Mouse (Mus musculus) bone marrow, adult 2 months (tissue): Measurements from ENCODE around the gene Irf2bpl. TPM values are rescaled to one million over a fixed set of nuclear protein-coding genes. Genes with fewer than 3 reads are reported as not detected.

Experiments used
- H3K27ac ChIP-seq: fragments of 200-500 bp; 2 replicates; pipeline ENCODE4 v1.5.1; 2012; ENCODE audit warnings: low read depth, mild to moderate bottlenecking, control low read depth, inconsistent platforms, low read length; ENCODE audit not compliant: control insufficient read depth, poor library complexity, insufficient read depth
- H3K4me1 ChIP-seq: fragments of 200-500 bp; 2 replicates; pipeline ENCODE4 v1.6.1; 2011; ENCODE audit warnings: low read length; ENCODE audit not compliant: control insufficient read depth, insufficient read depth
- H3K4me3 ChIP-seq: fragments of 200-500 bp; replicated peaks from 2 replicates; pipeline ENCODE3; 2011; ENCODE audit warnings: mild to moderate bottlenecking, low read depth, low read length, control low read depth; ENCODE audit not compliant: control insufficient read depth
- CTCF ChIP-seq: fragments of 200-500 bp; IDR thresholded peaks from 2 replicates; pipeline ENCODE4 v1.5.1; 2011; ENCODE audit warnings: low read length, control low read depth; ENCODE audit not compliant: control insufficient read depth, insufficient read depth
- POLR2A ChIP-seq: fragments of 200-500 bp; IDR thresholded peaks from 2 replicates; pipeline ENCODE4 v1.6.1; 2011; ENCODE audit warnings: low read depth, mild to moderate bottlenecking, control low read depth, low read length, borderline replicate concordance; ENCODE audit not compliant: control insufficient read depth
- WGBS: fragments of 180-500 bp; shearing (Covaris S2); methylation state at CpG from one replicate; pipeline ENCODE4 v1.1.7; 2018; 5-methylcytosine and 5-hydroxymethylcytosine counted together
- polyA plus RNA-seq: library from polyadenylated mRNA; stranded (reverse); fragments of >200 nt; gene quantifications from 2 replicates; pipeline ENCODE4 v1.2.4, GENCODE M21; 2011; ENCODE audit warnings: low replicate concordance; ENCODE audit not compliant: missing spikeins, insufficient read depth, insufficient read length

Gene Irf2bpl
- polyA plus RNA-seq, result 1.7 and 3.4 TPM in 2 replicates

DNA sequence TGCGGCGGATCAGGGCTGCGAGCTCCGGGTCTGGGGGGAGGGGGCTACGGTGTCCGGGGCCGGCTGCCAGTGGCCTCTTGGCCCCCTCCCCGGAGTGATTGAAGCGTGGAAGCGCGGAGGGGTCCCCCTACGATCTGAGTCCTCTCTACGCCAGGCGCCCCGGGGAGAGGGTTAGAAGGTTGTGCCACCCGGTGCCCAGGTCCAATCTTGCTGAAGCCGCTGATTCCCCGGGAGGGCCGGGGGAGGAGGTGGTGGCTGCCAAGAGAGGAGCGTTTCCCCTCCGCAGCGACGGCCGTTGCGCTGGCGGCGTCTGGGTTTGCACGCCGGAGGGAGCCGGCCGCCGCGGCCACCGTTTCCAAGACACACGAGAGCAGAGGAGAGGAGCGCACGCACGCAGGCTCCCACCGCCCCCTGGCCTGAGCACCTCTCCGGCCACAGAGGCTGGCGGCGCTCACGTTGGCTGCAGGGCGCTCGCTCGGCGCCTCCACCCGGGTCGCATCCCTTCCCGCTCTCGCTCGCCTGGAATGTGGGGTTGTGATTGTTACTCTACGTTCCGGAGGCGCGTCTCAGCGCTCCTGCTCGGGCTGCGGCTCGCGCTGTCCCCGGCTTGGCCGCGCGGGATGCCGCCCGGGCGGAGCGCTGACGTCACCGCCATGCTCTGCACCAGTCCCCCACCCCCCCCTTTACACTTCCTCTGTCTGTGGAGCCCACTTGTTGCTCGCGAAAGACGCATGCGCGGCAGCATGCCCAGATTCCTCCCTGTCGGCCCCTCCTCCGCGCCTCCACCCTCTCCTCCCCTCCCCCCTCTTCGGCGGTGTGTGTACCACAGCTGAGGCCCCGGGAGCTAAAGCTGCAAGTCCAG lies at the start of gene Irf2bpl:
Irf2bpl (minus strand) TSS at position 602 of the 862 bp plus-strand sequence.
- peak within 1 kb of the TSS; percentile 75 for H3K4me3 ChIP-seq
- peaks cover 2% of the 10 kb centered on the region; the same call in 1 of the 2 replicates for H3K4me1 ChIP-seq
- peak within 1 kb of the TSS; percentile 81 for H3K27ac ChIP-seq
- TF ChIP-seq POLR2A (peak; percentile 87; the same call in 1 of the 2 replicates), CTCF (no peak)
- WGBS, result under 1% methylated on average over 82 of the region's 82 CpGs

DNA sequence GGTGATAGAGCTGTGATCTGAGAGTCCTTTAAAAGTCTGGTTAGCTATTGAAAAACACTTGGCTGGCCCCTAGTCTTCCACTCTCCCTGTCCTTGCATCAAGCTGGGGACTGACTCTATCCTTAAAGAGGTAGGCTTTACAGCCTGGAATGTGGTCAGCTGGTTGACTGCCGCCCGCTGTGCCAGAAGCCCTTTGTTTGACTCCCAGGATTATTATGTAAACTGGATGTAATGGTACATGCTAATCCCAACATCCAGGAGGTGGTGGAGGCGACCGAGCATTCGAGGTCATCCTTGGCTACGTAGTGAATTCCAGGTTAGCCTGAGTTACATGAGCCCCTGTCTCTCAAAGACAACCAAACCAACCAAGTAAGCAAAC lies 48.0 kb upstream of the Irf2bpl start:
- WGBS, result 90% methylated on average over 6 of the region's 6 CpGs
- Histone ChIP-seq H3K4me1 (no peaks in the 10 kb centered on the region), H3K27ac (no peak overlapping the region), H3K4me3 (no peak overlapping the region)
- TF ChIP-seq CTCF (no peak), POLR2A (no peak)

DNA sequence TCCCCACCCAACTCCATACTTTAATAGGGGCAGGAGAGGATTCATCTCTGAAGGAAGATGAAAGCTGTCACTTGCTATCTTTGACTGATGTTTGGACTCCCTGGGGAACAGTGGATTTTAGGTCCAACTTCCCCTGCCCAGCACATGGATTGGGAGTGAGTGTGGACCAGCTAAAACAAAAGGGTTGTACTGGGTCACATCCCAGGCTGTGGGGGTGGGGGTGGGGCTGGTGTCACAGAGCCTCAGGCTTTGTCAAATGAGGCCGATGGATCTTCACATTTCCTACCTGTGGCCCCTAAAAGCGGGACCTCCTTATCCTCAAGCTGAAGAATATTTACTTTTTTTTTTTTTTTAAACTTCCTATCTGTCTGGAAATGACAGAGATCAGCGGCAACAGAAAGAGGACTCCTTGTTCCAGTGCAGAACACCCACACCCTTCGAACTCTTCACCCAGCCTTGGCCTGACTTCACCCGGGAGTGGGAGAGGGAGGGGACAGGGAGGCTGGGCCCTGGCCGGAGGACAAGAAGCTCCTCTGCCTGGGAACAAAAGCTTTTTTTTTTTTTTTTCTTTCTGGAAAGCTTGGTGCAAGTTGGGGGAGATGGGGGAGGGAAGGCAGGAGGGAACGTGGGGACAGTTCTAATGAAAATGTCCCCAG lies 47.4 kb upstream of the Irf2bpl start:
- Histone ChIP-seq H3K4me3 (no peak overlapping the region), H3K27ac (no peak overlapping the region), H3K4me1 (no peaks in the 10 kb centered on the region)
- TF ChIP-seq CTCF, result no peak
- no peak for TF ChIP-seq POLR2A
- 66% methylated on average over 7 of the region's 7 CpGs for WGBS

DNA sequence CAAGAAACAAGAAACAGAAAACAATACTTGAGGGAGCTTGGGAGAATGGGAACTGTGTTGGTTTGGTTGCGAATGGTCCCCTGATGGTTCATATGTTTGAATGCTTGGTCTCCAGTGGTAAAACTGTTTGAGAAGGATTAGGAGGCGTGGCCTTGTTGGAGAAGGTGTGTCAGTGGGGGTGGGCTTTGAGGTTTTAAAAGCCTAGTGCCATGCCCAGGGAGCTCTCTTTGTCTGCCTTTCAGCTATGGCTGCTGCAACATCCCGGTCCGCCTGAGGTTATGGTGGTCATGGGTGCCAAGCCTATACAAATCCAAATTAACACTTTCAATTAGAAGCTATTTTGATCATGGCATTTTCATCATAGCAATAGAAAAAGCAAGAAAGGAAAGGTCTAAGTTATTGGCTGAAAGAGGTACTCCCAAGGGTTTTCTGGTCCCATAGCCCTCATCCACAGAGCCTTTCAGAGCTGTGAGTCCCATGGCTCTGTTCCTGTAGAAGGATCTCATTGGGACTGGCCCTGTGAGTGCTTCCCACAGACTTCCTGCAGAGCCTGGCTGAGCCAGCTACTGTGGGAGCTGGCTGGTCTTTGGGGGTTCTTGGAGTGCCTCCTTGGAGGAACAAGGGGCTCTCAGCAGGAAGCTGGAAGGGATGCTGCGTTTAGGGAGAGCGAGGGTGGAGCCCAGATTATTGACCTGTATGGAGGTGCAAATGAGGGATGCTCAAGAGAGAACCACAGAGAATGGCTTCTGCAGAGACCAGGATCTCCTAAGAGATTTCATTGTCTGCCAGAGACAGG lies 46.5 kb upstream of the Irf2bpl start:
- Histone ChIP-seq H3K4me1 (no peaks in the 10 kb centered on the region), H3K27ac (no peak overlapping the region), H3K4me3 (no peak overlapping the region)
- 79% methylated on average over 6 of the region's 6 CpGs for WGBS
- TF ChIP-seq CTCF (no peak), POLR2A (no peak)

DNA sequence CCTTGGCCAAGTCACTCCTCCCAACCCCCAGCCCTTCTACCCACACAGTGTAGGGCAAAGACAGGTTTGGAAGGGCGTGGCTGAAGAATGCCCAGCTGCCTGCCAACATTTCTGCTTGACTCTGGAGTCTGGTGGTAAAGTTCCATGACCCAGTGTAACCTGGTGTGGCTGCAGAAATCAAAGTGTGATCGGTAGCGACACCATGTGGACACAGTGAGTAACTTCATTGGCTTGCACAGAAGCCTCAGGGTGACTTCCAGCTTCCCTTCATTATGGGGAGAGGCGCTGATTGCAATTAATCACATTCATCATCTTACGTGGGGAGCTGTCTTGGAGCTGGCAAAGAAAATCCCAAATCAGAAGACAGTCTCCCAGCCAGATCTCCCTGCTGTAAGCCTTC lies 39.2 kb upstream of the Irf2bpl start:
- TF ChIP-seq CTCF (peak; percentile 84), POLR2A (no peak)
- H3K4me1 ChIP-seq, result no peaks in the 10 kb centered on the region
- 5% methylated on average over 5 of the region's 5 CpGs for WGBS
- no peak overlapping the region for H3K4me3 ChIP-seq
- no peak overlapping the region for H3K27ac ChIP-seq

DNA sequence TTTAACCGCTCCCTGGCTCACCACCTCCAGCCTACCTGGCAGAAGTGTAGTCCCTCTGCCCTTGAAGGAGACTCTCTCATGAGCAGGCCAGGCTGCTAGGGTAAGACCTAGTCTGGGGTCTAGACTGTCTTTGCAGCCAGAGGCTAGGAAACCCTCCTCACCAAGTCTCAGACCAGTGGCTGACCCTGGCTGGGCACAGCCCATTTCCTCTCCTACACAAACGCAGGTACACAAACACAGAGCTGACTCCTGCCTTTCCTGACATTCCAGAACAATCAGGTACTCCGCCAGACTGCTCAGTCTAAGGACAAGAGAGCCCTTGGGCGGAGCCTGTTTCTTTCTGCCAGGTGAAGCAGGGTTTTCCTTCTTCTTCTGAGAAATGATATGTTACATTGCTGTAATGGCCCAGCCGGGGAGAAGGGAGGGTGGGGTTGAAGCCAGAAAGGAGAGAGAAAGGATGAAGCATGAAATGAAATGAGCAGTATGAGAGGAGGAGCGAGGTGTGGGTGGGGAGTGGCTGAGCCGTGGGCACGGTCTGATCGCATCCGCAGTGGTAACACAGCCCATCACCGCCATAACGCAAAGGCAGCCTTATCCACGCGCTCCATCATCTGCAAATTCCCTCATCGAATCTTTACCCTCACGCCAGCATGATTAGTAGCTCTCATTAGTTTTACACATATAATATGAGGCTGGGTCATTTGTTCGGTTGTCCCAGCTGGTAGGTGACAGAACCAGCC lies 34.6 kb upstream of the Irf2bpl start:
- WGBS, result 78% methylated on average over 17 of the region's 17 CpGs
- TF ChIP-seq POLR2A (no peak), CTCF (no peak)
- no peak overlapping the region for H3K4me3 ChIP-seq
- H3K4me1 ChIP-seq, result peaks cover 2% of the 10 kb centered on the region; the same call in 1 of the 2 replicates
- H3K27ac ChIP-seq, result no peak overlapping the region

DNA sequence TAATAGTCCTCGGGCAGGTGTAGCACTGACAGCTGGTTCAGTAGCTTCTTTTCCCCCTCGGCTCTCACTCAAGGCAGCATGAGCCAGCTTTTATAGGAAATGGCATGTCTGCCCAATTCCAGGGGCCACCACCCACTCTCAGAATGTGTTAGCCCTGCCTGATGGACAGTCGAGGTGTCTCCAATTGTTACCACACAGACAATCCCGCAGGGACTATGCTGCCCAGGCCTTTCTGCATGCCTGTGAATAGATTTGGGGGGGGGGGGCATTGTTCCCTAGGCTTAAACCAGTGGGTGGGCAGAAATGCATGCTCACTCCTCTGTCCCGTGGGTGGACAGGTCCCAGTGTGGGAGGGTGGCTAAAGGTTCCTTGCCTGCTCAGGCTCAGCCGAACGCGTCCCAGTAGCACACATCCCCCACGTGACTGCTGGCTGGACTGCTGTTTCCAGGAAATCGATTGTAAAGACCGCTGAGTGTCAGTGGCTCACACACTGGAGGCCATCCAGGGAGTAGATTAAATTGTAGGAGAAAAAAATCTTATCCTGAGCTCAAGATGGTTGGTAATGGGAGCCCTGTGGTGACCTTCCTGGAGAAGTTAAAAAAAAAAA lies 33.9 kb upstream of the Irf2bpl start:
- no peak overlapping the region for H3K27ac ChIP-seq
- no peak for TF ChIP-seq POLR2A
- TF ChIP-seq CTCF, result no peak
- no peak overlapping the region for H3K4me3 ChIP-seq
- H3K4me1 ChIP-seq, result peaks cover 2% of the 10 kb centered on the region; the same call in 1 of the 2 replicates
- WGBS, result 37% methylated on average over 11 of the region's 11 CpGs
